ENCODE assay signal across 8 mouse cellular contexts in genomic region chr13:31658963-31659362, GRCm38 (mm10). TPM values are rescaled to one million over a fixed set of nuclear protein-coding genes. Genes with fewer than 3 reads are reported as not detected.
DNase-seq lines count a peak whose midpoint lies in the region; ATAC-seq and TF ChIP-seq lines count a peak whose summit lies in the region.

No protein-coding gene starts in this region.

- TF ChIP-seq EP300 in liver, postnatal 0 days (IDR thresholded peaks at IDR 0.05; ENCODE audit: low read depth), result no peak

- H3K27ac ChIP-seq in forebrain, embryonic 15.5 days (replicated peaks), result no peak overlapping the region
- no peak overlapping the region for H3K27ac ChIP-seq in liver, postnatal 0 days (ENCODE audit: low read depth)

- peak; percentile 33 for ATAC-seq in forebrain, embryonic 15.5 days (replicated peaks)
- ATAC-seq in liver, postnatal 0 days, result no peak
- no peak for ATAC-seq in monocyte, adult 5-6 weeks (replicated peaks; ENCODE audit: insufficient number of reproducible peaks, low FRiP score, low TSS enrichment, poor library complexity, severe bottlenecking)

- peak; percentile 67 for DNase-seq in ovary, postnatal 14 days (ENCODE audit: low spot score)
- DNase-seq in ovary, postnatal 36 days (ENCODE audit: low spot score), result no peak
- peak; percentile 76 for DNase-seq in brain, adult 2 months (ENCODE audit: low read depth, low spot score)
- DNase-seq in kidney, postnatal 14 days, result peak; percentile 62
- peak; percentile 51 for DNase-seq in liver, postnatal 0 days
- peak; percentile 45 for DNase-seq in retina, postnatal 7 days (ENCODE audit: low read depth, low spot score)

- H3K27me3 ChIP-seq in forebrain, embryonic 15.5 days, result no peaks in the 10 kb centered on the region
- H3K27me3 ChIP-seq in liver, postnatal 0 days (ENCODE audit: insufficient read depth, low read length), result 0 out of 2 replicates have a peak, but pooled peaks cover 2% of the 10 kb centered on the region

- H3K9ac ChIP-seq in forebrain, embryonic 15.5 days (replicated peaks), result no peak overlapping the region
- H3K9ac ChIP-seq in liver, postnatal 0 days (replicated peaks), result no peak overlapping the region

- no peak overlapping the region for H3K4me2 ChIP-seq in forebrain, embryonic 15.5 days (replicated peaks)
- no peak overlapping the region for H3K4me2 ChIP-seq in liver, postnatal 0 days (ENCODE audit: low read depth, low read length)

- TF ChIP-seq CTCF in liver, postnatal 0 days (IDR thresholded peaks at IDR 0.05; ENCODE audit: low read depth), result peak; percentile 66

- H3K4me1 ChIP-seq in forebrain, embryonic 15.5 days, result no peaks in the 10 kb centered on the region
- H3K4me1 ChIP-seq in liver, postnatal 0 days (ENCODE audit: insufficient read depth), result no peaks in the 10 kb centered on the region

- no peaks in the 10 kb centered on the region for H3K9me3 ChIP-seq in forebrain, embryonic 15.5 days
- no peaks in the 10 kb centered on the region for H3K9me3 ChIP-seq in liver, postnatal 0 days (ENCODE audit: low read length)

- WGBS in forebrain, embryonic 15.5 days, result 8% methylated on average over 3 of the region's 3 CpGs
- 2% methylated on average over 3 of the region's 3 CpGs for WGBS in liver, postnatal 0 days (ENCODE audit: insufficient replicate concordance)

- H3K4me3 ChIP-seq in forebrain, embryonic 15.5 days, result no peak overlapping the region
- no peak overlapping the region for H3K4me3 ChIP-seq in liver, postnatal 0 days (ENCODE audit: low read depth, low read length)

- H3K36me3 ChIP-seq in forebrain, embryonic 15.5 days, result no peaks in the 10 kb centered on the region
- no peaks in the 10 kb centered on the region for H3K36me3 ChIP-seq in liver, postnatal 0 days (replicated peaks; ENCODE audit: insufficient read depth, low read length)

RNA-seq across cellular contexts. Expression of gene Foxf2, which starts 33.3 kb away (rescaled TPM):
- polyA plus RNA-seq in forebrain, embryonic 15.5 days (2015; fragmentation: Nextera tagmentation; extraction: Ambion mirVana), result 4.3 and 4.8 TPM in 2 replicates
- polyA plus RNA-seq in liver, postnatal 0 days (2015; fragmentation: Nextera tagmentation; extraction: Ambion mirVana), result not detected in 2 replicates
- not detected in 3 replicates for total RNA-seq in monocyte, adult 5-6 weeks (2017)
